Mouse (Mus musculus): Measurements from ENCODE around the gene Spryd4. TPM values are rescaled to one million over a fixed set of nuclear protein-coding genes. Genes with fewer than 3 reads are reported as not detected.
A peak's percentile ranks its signal among the peaks of the same experiment; 100 is the strongest.

Gene Spryd4
- polyA plus RNA-seq, 2 experiments = 22.3 to 36.9 TPM

- no peak overlapping the region for H3K4me3 ChIP-seq (replicated peaks; ENCODE audit: low read length)
- no peak for TF ChIP-seq POLR2A (IDR thresholded peaks at IDR 0.05; ENCODE audit: borderline replicate concordance, extremely low read depth, insufficient read depth, insufficient read length)
- H3K27ac ChIP-seq (replicated peaks; ENCODE audit: low read depth, low read length) = no peak overlapping the region
- peaks cover 5% of the 10 kb centered on the region; the same call in 1 of the 2 replicates for H3K36me3 ChIP-seq (ENCODE audit: control insufficient read depth, insufficient read depth, low read length)
- peaks cover 5% of the 10 kb centered on the region for H3K4me1 ChIP-seq (ENCODE audit: control insufficient read depth, insufficient read depth, low read length)
- no peaks in the 10 kb centered on the region for H3K9me3 ChIP-seq (ENCODE audit: control insufficient read depth, low read length)
- no peak overlapping the region for H3K9ac ChIP-seq (ENCODE audit: low read depth, low read length, severe bottlenecking)
- H3K27me3 ChIP-seq (ENCODE audit: control insufficient read depth, insufficient read depth, low read length) = no peaks in the 10 kb centered on the region
- no peak overlapping the region for H3K4me2 ChIP-seq (replicated peaks; ENCODE audit: low read depth, low read length, severe bottlenecking)
- ATAC-seq (ENCODE audit: low FRiP score, low read depth) (no peak), DNase-seq (ENCODE audit: low spot score) (no peak)
- 90% methylated on average over 11 of the region's 11 CpGs for WGBS
Observed at GRCm38 (mm10) chr10:128209311-128210009, 2.1 kb downstream of the Spryd4 start.

- no peak overlapping the region for H3K4me2 ChIP-seq (replicated peaks; ENCODE audit: low read depth, low read length, severe bottlenecking)
- ATAC-seq (ENCODE audit: low FRiP score, low read depth) (no peak), DNase-seq (ENCODE audit: low spot score) (no peak)
- no peaks in the 10 kb centered on the region for H3K9me3 ChIP-seq (ENCODE audit: control insufficient read depth, low read length)
- no peak overlapping the region for H3K27ac ChIP-seq (replicated peaks; ENCODE audit: low read depth, low read length)
- H3K36me3 ChIP-seq (ENCODE audit: control insufficient read depth, insufficient read depth, low read length) = peaks cover 5% of the 10 kb centered on the region; the same call in 1 of the 2 replicates
- peaks cover 5% of the 10 kb centered on the region for H3K4me1 ChIP-seq (ENCODE audit: control insufficient read depth, insufficient read depth, low read length)
- no peak overlapping the region for H3K9ac ChIP-seq (ENCODE audit: low read depth, low read length, severe bottlenecking)
- WGBS = 89% methylated on average over 10 of the region's 10 CpGs
- H3K4me3 ChIP-seq (replicated peaks; ENCODE audit: low read length) = no peak overlapping the region
- no peaks in the 10 kb centered on the region for H3K27me3 ChIP-seq (ENCODE audit: control insufficient read depth, insufficient read depth, low read length)
- no peak for TF ChIP-seq POLR2A (IDR thresholded peaks at IDR 0.05; ENCODE audit: borderline replicate concordance, extremely low read depth, insufficient read depth, insufficient read length)
Observed at GRCm38 (mm10) chr10:128208326-128208725, 3.3 kb downstream of the Spryd4 start.

- Histone ChIP-seq H3K27ac (replicated peaks; ENCODE audit: low read depth, low read length) (no peak overlapping the region), H3K4me3 (replicated peaks; ENCODE audit: low read length) (no peak overlapping the region), H3K4me2 (replicated peaks; ENCODE audit: low read depth, low read length, severe bottlenecking) (no peak overlapping the region), H3K9me3 (ENCODE audit: control insufficient read depth, low read length) (no peaks in the 10 kb centered on the region), H3K36me3 (ENCODE audit: control insufficient read depth, insufficient read depth, low read length) (peaks cover 5% of the 10 kb centered on the region; the same call in 1 of the 2 replicates), H3K9ac (ENCODE audit: low read depth, low read length, severe bottlenecking) (no peak overlapping the region), H3K27me3 (ENCODE audit: control insufficient read depth, insufficient read depth, low read length) (no peaks in the 10 kb centered on the region), H3K4me1 (ENCODE audit: control insufficient read depth, insufficient read depth, low read length) (no peaks in the 10 kb centered on the region)
- no peak for TF ChIP-seq POLR2A (IDR thresholded peaks at IDR 0.05; ENCODE audit: borderline replicate concordance, extremely low read depth, insufficient read depth, insufficient read length)
- DNase-seq (ENCODE audit: low spot score) = no peak
- 89% methylated on average over 15 of the region's 15 CpGs for WGBS
- ATAC-seq (ENCODE audit: low FRiP score, low read depth) = no peak
Observed at GRCm38 (mm10) chr10:128204941-128205340, 6.7 kb downstream of the Spryd4 start.

- H3K36me3 ChIP-seq (ENCODE audit: control insufficient read depth, insufficient read depth, low read length) = peaks cover 5% of the 10 kb centered on the region; the same call in 1 of the 2 replicates
- H3K27ac ChIP-seq (replicated peaks; ENCODE audit: low read depth, low read length) = no peak overlapping the region
- no peak for DNase-seq (ENCODE audit: low spot score)
- H3K27me3 ChIP-seq (ENCODE audit: control insufficient read depth, insufficient read depth, low read length) = peaks cover 1% of the 10 kb centered on the region; the same call in 1 of the 2 replicates
- no peak overlapping the region for H3K4me2 ChIP-seq (replicated peaks; ENCODE audit: low read depth, low read length, severe bottlenecking)
- no peak overlapping the region for H3K4me3 ChIP-seq (replicated peaks; ENCODE audit: low read length)
- H3K9me3 ChIP-seq (ENCODE audit: control insufficient read depth, low read length) = no peaks in the 10 kb centered on the region
- no peaks in the 10 kb centered on the region for H3K4me1 ChIP-seq (ENCODE audit: control insufficient read depth, insufficient read depth, low read length)
- 42% methylated on average over 5 of the region's 6 CpGs for WGBS
- H3K9ac ChIP-seq (ENCODE audit: low read depth, low read length, severe bottlenecking) = no peak overlapping the region
- TF ChIP-seq POLR2A (IDR thresholded peaks at IDR 0.05; ENCODE audit: borderline replicate concordance, extremely low read depth, insufficient read depth, insufficient read length) = no peak
- no peak for ATAC-seq (ENCODE audit: low FRiP score, low read depth)
Observed at GRCm38 (mm10) chr10:128201856-128202255, 9.8 kb downstream of the Spryd4 start.

- TF ChIP-seq POLR2A (IDR thresholded peaks at IDR 0.05; ENCODE audit: borderline replicate concordance, extremely low read depth, insufficient read depth, insufficient read length) = no peak
- Histone ChIP-seq H3K4me3 (replicated peaks; ENCODE audit: low read length) (peak overlapping the region; percentile 69), H3K36me3 (ENCODE audit: control insufficient read depth, insufficient read depth, low read length) (no peaks in the 10 kb centered on the region), H3K4me1 (ENCODE audit: control insufficient read depth, insufficient read depth, low read length) (peaks cover 4% of the 10 kb centered on the region; the same call in 1 of the 2 replicates), H3K4me2 (replicated peaks; ENCODE audit: low read depth, low read length, severe bottlenecking) (peak overlapping the region; percentile 99), H3K9me3 (ENCODE audit: control insufficient read depth, low read length) (no peaks in the 10 kb centered on the region), H3K27me3 (ENCODE audit: control insufficient read depth, insufficient read depth, low read length) (peaks cover 21% of the 10 kb centered on the region), H3K27ac (replicated peaks; ENCODE audit: low read depth, low read length) (no peak overlapping the region), H3K9ac (ENCODE audit: low read depth, low read length, severe bottlenecking) (peak overlapping the region; percentile 59)
- ATAC-seq (ENCODE audit: low FRiP score, low read depth) (peak; percentile 82), DNase-seq (ENCODE audit: low spot score) (no peak)
- WGBS = 3% methylated on average over 34 of the region's 79 CpGs
Observed at GRCm38 (mm10) chr10:128194551-128195461, 16.8 kb downstream of the Spryd4 start.
